Mouse (Mus musculus): ENCODE data around the gene Ankub1. TPM values are rescaled to one million over a fixed set of nuclear protein-coding genes. Genes with fewer than 3 reads are reported as not detected.

Gene Ankub1
- polyA plus RNA-seq, 1 experiment: not detected

DNA sequence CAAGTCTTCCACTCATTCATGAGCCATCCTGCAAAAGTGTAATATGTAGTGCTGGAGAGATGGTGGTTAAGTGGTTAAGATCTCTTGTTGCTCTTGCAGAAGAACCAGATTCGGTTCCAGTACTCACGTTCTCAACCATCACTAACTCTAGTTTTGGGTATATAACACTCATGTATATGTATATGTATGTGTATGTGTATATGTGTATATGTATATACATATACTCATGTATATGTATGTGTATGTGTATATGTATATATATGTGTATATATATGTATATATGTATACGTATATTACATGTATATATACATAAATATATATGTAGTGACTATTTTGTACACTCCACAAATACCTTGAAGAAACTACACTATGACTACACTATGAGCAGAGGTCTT lies 40.7 kb downstream of the Ankub1 start:
- peak overlapping the region; percentile 98 for H3K4me3 ChIP-seq (ENCODE audit: insufficient read depth, low read length)
- H3K27ac ChIP-seq (ENCODE audit: insufficient read depth, low read length): no peak overlapping the region
- TF ChIP-seq POLR2A (IDR thresholded peaks at IDR 0.05; ENCODE audit: low read depth, low read length) (no peak), CTCF (IDR thresholded peaks at IDR 0.05; ENCODE audit: borderline replicate concordance, insufficient read depth, low read length) (no peak)

DNA sequence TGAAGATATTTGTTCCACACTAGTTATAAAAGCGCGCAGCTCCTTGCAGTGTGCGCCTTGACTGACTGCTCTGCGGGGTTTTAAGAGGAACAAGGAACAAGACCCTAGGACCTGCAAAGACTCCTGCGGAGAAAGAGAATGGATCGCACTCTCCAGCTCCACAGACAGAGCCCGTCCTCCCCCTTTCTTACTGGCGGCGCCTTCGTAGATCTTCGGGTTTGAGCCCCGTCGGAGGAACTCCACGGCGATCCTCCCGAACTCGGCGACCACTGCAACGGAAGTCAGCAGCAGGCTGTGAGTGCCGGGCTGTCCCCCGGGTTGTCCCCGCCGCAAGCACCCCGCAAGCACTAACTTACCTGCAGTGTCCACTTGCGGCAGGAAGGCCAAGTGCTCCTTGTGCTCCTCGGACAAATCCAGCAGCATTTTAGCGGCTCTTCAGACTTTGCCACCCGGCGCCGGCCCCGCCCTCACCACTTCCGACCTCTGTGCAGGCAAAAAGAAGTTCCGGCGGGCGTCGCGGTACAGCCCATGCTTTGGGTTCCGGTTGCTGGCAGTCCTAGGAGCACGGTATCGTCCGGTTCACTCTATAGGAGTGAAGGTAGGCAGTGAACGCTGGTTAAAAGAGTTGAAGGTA lies 41.3 kb downstream of the Ankub1 start, which contains the start of gene Commd2:
Gene Commd2, minus strand, starts transcription at position 485 of the 634 bp plus-strand sequence.
- no peaks in the 10 kb centered on the region for H3K4me1 ChIP-seq (ENCODE audit: control insufficient read depth, insufficient read depth, low read length)
- TF ChIP-seq POLR2A (IDR thresholded peaks at IDR 0.05; ENCODE audit: low read depth, low read length): peak; percentile 81
- TF ChIP-seq CTCF (IDR thresholded peaks at IDR 0.05; ENCODE audit: borderline replicate concordance, insufficient read depth, low read length): no peak
- H3K4me3 ChIP-seq (ENCODE audit: insufficient read depth, low read length): peak within 1 kb of the TSS; percentile 98
- peak within 1 kb of the TSS; percentile 45; the same call in 1 of the 2 replicates for H3K27ac ChIP-seq (ENCODE audit: insufficient read depth, low read length)

More for the DNA sequence above, 40.7 kb downstream of the Ankub1 start:
- no peaks in the 10 kb centered on the region for H3K4me1 ChIP-seq (ENCODE audit: control insufficient read depth, insufficient read depth, low read length)

DNA sequence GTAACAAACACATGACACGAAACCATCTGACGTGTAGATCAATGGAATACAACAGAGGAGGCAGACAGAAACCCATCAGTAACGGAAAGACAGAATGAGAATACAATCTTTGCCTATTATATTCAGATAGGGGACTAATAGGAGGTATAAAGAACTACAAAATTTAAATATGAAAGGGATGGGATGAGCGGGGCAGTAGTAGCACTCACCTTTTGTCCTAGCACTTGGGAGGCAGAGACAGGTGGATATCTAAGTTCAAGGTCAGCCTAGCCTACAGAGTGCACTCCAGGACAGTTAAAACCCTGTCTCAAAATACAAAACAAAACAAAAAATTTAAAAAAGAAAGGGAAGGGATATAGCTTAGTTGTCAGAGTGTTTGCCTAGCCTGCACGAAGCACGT lies 49.4 kb downstream of the Ankub1 start:
- TF ChIP-seq CTCF (IDR thresholded peaks at IDR 0.05; ENCODE audit: borderline replicate concordance, insufficient read depth, low read length): no peak
- no peak for TF ChIP-seq POLR2A (IDR thresholded peaks at IDR 0.05; ENCODE audit: low read depth, low read length)
- H3K4me3 ChIP-seq (ENCODE audit: insufficient read depth, low read length): no peak overlapping the region
- H3K4me1 ChIP-seq (ENCODE audit: control insufficient read depth, insufficient read depth, low read length): no peaks in the 10 kb centered on the region

DNA sequence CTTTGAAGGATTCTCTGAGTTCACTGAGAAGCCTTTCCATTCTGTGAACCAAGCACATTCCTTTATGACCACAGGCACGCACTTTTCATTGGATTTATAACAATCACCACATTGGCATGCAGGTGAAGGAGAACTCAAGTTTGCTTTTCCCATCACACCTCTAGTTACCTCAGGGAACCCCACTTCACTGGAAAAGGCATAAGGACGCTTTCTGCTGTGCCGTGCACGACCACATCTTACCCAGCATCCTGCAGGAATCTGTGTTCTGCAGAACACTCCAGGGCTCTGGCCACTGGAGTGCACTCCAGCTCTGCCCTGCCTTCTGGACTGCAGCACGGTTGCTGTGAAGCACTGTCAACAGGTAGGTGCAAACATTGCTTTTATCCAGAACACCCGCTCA lies 55.0 kb downstream of the Ankub1 start:
- TF ChIP-seq CTCF (IDR thresholded peaks at IDR 0.05; ENCODE audit: borderline replicate concordance, insufficient read depth, low read length) (no peak), POLR2A (IDR thresholded peaks at IDR 0.05; ENCODE audit: low read depth, low read length) (no peak)
- H3K4me3 ChIP-seq (ENCODE audit: insufficient read depth, low read length): no peak overlapping the region
- peaks cover 6% of the 10 kb centered on the region for H3K4me1 ChIP-seq (ENCODE audit: control insufficient read depth, insufficient read depth, low read length)
- H3K27ac ChIP-seq (ENCODE audit: insufficient read depth, low read length): no peak overlapping the region

More for the DNA sequence above, 49.4 kb downstream of the Ankub1 start:
- H3K27ac ChIP-seq (ENCODE audit: insufficient read depth, low read length): no peak overlapping the region

DNA sequence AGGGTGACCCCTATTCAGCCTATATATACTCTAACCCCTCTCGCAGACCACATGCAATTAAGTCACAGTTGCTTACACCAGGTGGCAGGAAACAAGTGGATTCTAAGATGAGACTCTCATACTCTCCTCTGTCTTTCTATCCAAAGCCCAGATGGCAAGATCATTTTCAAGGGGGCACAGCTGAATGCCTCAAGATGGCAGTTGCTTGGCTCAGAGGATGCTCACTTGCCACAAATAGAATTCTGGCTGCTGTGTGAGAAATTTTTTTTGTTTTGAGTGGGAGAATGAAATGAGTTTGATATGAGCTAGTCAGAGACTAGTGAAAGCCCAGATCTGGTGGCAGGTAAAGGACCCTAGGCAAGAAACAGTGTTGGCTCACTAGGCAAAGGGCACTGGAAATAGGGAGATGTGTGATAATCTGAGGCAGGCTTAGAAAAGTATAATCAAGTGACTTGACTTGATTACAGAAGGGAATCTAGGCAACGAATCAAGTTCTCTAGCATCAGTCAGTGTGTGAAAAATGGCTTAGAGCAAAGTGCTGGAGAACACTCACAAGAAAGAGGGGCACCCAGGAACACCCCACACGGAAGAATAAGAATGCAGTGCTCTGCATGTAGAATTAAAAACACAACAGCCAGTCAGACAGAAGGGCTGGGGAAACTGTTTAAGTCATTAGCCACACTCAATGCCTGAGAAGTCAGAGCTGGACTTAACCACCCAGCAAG lies 57.7 kb downstream of the Ankub1 start:
- Histone ChIP-seq H3K4me1 (ENCODE audit: control insufficient read depth, insufficient read depth, low read length) (peaks cover 6% of the 10 kb centered on the region), H3K4me3 (ENCODE audit: insufficient read depth, low read length) (no peak overlapping the region), H3K27ac (ENCODE audit: insufficient read depth, low read length) (no peak overlapping the region)
- no peak for TF ChIP-seq POLR2A (IDR thresholded peaks at IDR 0.05; ENCODE audit: low read depth, low read length)
- no peak for TF ChIP-seq CTCF (IDR thresholded peaks at IDR 0.05; ENCODE audit: borderline replicate concordance, insufficient read depth, low read length)

DNA sequence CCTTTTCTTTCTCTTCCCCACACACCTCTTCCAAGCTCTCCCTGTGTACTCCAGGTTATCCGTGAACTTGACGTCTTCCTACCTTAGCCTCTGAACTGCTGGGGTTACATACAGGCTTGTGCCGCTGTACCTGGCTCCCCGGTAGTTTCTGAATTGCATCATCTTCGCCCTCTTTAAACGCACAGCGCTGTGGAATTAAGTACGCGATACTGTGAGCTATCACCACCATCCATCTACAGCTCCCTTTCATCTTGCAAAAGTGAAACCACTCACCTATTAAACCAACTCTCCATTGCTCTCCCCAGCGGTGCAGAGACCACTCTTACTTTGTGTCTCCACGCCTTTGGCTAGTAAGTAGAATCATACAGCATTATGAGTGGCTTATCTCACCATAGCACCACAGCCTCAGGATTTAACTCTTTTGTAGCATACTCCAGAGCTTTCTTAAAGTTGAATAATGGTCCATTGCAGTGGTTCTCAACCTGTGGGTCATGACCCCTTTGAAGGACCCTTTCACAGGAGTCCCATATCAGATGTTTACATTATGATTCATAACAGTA lies 65.6 kb downstream of the Ankub1 start:
- H3K27ac ChIP-seq (ENCODE audit: insufficient read depth, low read length): no peak overlapping the region
- TF ChIP-seq CTCF (IDR thresholded peaks at IDR 0.05; ENCODE audit: borderline replicate concordance, insufficient read depth, low read length) (no peak), POLR2A (IDR thresholded peaks at IDR 0.05; ENCODE audit: low read depth, low read length) (no peak)
- H3K4me1 ChIP-seq (ENCODE audit: control insufficient read depth, insufficient read depth, low read length): no peaks in the 10 kb centered on the region
- no peak overlapping the region for H3K4me3 ChIP-seq (ENCODE audit: insufficient read depth, low read length)

DNA sequence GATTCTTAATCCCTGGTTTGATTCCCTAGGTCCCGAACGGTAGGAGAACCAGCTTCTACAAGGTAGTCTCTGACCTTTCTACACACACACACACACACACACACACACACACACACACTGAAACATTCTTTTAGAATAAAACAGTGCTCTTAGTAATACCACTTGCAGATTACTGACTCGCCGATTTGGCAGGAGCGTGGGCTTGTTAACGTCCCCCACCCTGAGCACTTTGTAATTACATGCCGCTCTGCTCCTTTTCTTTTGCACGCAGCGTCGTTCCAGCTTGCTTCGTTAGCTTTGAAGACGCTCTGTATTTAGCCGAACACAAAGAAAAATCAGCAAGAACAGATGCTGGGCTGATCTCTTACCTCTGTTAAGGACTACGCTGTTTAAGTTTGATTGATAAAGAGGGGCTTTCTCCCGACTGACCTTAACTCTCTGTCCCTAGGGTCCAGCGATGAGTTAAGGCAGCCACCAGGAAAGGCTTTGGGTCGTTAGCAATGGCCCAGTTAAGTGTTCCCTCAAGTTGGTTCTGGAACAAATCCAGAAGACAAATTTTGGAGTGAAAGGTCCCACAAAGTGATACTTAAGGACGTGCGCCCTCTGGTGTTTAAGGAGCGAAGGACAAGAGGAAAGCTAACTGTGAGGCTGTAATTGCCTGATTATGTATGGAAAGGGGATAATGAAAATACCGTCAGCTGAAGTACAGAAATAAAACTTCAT lies 67.2 kb downstream of the Ankub1 start:
- no peak for TF ChIP-seq CTCF (IDR thresholded peaks at IDR 0.05; ENCODE audit: borderline replicate concordance, insufficient read depth, low read length)
- no peak for TF ChIP-seq POLR2A (IDR thresholded peaks at IDR 0.05; ENCODE audit: low read depth, low read length)
- peak overlapping the region; percentile 12; the same call in 1 of the 2 replicates for H3K4me3 ChIP-seq (ENCODE audit: insufficient read depth, low read length)
- no peaks in the 10 kb centered on the region for H3K4me1 ChIP-seq (ENCODE audit: control insufficient read depth, insufficient read depth, low read length)
- peak overlapping the region; percentile 83 for H3K27ac ChIP-seq (ENCODE audit: insufficient read depth, low read length)

DNA sequence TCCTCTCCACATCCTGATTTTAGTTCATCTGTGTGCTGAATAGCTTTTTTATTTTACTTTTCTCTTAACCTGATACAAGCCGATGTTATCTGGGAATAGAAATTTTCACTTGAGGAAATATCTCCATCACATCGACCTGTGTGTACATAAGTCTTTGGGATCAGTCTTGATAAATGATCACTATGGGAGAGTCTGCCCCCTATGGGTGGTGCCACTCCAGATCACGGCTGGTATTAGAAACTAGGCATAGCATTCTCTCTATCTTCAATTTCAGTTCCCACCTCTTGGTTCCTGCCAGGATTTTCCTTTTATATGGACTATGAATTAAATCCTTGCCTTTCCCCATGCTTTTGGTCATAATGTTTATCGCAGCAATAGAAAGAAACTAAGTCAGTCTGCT lies 72.9 kb downstream of the Ankub1 start:
- Histone ChIP-seq H3K4me3 (ENCODE audit: insufficient read depth, low read length) (no peak overlapping the region), H3K4me1 (ENCODE audit: control insufficient read depth, insufficient read depth, low read length) (no peaks in the 10 kb centered on the region), H3K27ac (ENCODE audit: insufficient read depth, low read length) (no peak overlapping the region)
- TF ChIP-seq CTCF (IDR thresholded peaks at IDR 0.05; ENCODE audit: borderline replicate concordance, insufficient read depth, low read length) (no peak), POLR2A (IDR thresholded peaks at IDR 0.05; ENCODE audit: low read depth, low read length) (no peak)

DNA sequence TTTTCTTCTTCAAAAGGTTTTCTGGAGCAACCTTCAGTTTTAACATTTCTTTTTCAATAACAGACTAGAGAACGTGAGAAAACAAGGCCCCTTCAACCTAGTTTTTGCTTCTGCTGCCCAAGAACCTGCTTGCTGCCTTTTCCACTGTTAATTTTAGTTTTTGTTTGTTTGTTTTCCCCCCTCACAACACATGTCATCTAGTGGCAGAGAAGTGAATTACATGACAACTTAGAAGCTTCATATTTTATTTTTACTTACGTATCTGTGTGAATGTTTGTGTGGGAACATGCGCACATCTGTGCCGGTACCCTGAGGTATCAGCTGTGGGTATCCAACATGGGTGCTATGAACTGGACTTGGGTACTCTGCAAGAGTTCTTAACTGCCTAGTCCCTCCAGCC lies 76.9 kb downstream of the Ankub1 start:
- no peak overlapping the region for H3K27ac ChIP-seq (ENCODE audit: insufficient read depth, low read length)
- no peak overlapping the region for H3K4me3 ChIP-seq (ENCODE audit: insufficient read depth, low read length)
- TF ChIP-seq CTCF (IDR thresholded peaks at IDR 0.05; ENCODE audit: borderline replicate concordance, insufficient read depth, low read length): no peak
- no peak for TF ChIP-seq POLR2A (IDR thresholded peaks at IDR 0.05; ENCODE audit: low read depth, low read length)
- H3K4me1 ChIP-seq (ENCODE audit: control insufficient read depth, insufficient read depth, low read length): no peaks in the 10 kb centered on the region
